Mouse (Mus musculus): ENCODE data around the gene Dennd1b. TPM values are rescaled to one million over a fixed set of nuclear protein-coding genes. Genes with fewer than 3 reads are reported as not detected.

Gene Dennd1b
- polyA plus RNA-seq, 1 experiment from 2014 or later, result 18.3 TPM

DNA sequence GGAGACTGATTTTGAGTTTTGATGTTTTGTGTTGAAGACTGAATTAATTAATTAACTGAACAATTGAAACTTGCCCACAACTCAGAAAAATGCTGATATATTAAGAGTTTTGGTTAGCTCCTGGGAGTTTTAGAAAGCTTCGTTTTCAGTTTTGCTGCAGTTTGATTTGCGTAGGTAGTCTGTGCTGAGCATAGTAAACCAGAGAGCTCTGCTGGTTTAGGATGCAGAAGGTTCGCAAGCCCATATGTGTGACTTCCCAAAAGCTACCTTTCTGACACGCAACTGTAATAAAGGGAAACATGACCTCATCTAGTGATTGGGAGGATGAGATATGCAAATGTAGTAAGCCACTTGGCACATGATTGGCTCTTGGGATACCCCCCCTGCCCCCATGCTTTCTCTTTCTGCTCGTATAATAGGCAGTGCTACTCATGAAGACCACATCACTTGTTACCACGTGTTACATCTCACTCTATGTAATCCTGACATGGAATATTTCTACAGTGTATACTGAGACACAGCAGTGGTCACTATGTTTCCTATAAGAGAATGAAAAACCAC, 23.6 kb upstream of the Dennd1b start:
- Histone ChIP-seq H3K27ac (ENCODE audit: low read depth, low read length) (no peak overlapping the region), H3K27me3 (replicated peaks; ENCODE audit: control insufficient read depth, insufficient read depth, low read length) (no peaks in the 10 kb centered on the region), H3K4me1 (replicated peaks; ENCODE audit: control insufficient read depth, insufficient read depth, low read length) (no peaks in the 10 kb centered on the region), H3K4me3 (ENCODE audit: low read depth, low read length) (no peak overlapping the region), H3K9me3 (ENCODE audit: control insufficient read depth) (no peaks in the 10 kb centered on the region), H3K9ac (ENCODE audit: low read depth, low read length) (no peak overlapping the region), H3K36me3 (ENCODE audit: control insufficient read depth, insufficient read depth) (no peaks in the 10 kb centered on the region), H3K4me2 (replicated peaks; ENCODE audit: low read depth) (no peak overlapping the region)
- no peak for ATAC-seq
- WGBS, result 66% methylated on average over 6 of the region's 6 CpGs
- TF ChIP-seq CTCF (IDR thresholded peaks at IDR 0.05; ENCODE audit: low read depth), result no peak

DNA sequence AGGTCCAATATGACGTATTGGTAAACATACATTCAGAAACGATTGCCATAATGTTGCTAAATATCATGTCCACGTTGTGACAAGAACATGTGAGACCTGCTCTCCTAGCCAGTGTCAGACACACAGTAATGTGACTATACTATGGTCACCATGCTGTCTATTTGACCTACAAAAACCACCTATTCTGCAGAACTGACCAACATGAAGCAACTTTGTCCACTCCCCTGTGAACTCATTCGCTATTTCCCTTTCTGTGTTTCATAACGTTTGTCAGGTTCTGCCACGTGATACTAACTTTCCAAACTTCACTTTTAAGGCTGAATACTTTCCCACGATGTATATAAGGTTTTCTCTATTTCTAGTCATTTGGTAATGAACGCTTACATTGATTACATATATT, 22.8 kb upstream of the Dennd1b start:
- Histone ChIP-seq H3K9ac (ENCODE audit: low read depth, low read length) (no peak overlapping the region), H3K9me3 (ENCODE audit: control insufficient read depth) (no peaks in the 10 kb centered on the region), H3K4me3 (ENCODE audit: low read depth, low read length) (no peak overlapping the region), H3K4me1 (replicated peaks; ENCODE audit: control insufficient read depth, insufficient read depth, low read length) (no peaks in the 10 kb centered on the region), H3K36me3 (ENCODE audit: control insufficient read depth, insufficient read depth) (no peaks in the 10 kb centered on the region), H3K27ac (ENCODE audit: low read depth, low read length) (no peak overlapping the region), H3K27me3 (replicated peaks; ENCODE audit: control insufficient read depth, insufficient read depth, low read length) (no peaks in the 10 kb centered on the region), H3K4me2 (replicated peaks; ENCODE audit: low read depth) (no peak overlapping the region)
- no peak for ATAC-seq
- 87% methylated on average over 8 of the region's 8 CpGs for WGBS
- TF ChIP-seq CTCF (IDR thresholded peaks at IDR 0.05; ENCODE audit: low read depth), result no peak

DNA sequence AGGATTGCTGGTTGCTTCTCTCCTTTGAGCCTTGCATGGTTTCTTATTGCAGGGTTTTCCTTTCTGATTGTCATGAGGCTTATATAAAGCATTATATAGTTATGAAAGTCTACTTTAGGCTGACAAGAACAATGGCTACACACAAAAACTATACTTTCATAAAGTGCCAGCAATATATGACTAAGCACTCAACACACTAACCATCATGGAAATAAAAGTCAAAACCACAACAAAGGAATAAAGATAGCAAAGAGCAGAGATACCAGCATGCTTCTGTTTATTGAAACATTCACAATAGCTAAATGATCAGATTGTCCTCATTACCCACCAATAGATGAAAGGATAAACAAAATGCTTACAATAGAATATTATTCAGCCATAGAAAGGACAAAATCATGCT, 11.1 kb upstream of the Dennd1b start:
- Histone ChIP-seq H3K27ac (ENCODE audit: low read depth, low read length) (no peak overlapping the region), H3K36me3 (ENCODE audit: control insufficient read depth, insufficient read depth) (no peaks in the 10 kb centered on the region), H3K27me3 (replicated peaks; ENCODE audit: control insufficient read depth, insufficient read depth, low read length) (no peaks in the 10 kb centered on the region), H3K4me3 (ENCODE audit: low read depth, low read length) (no peak overlapping the region), H3K4me2 (replicated peaks; ENCODE audit: low read depth) (no peak overlapping the region), H3K4me1 (replicated peaks; ENCODE audit: control insufficient read depth, insufficient read depth, low read length) (no peaks in the 10 kb centered on the region), H3K9me3 (ENCODE audit: control insufficient read depth) (no peaks in the 10 kb centered on the region), H3K9ac (ENCODE audit: low read depth, low read length) (no peak overlapping the region)
- no peak for ATAC-seq
- TF ChIP-seq CTCF (IDR thresholded peaks at IDR 0.05; ENCODE audit: low read depth), result no peak

GRCm38 (mm10) chr1:138954978-138955377, 8.3 kb upstream of the Dennd1b start:
- ATAC-seq, result no peak
- TF ChIP-seq CTCF (IDR thresholded peaks at IDR 0.05; ENCODE audit: low read depth), result no peak
- Histone ChIP-seq H3K4me1 (replicated peaks; ENCODE audit: control insufficient read depth, insufficient read depth, low read length) (no peaks in the 10 kb centered on the region), H3K4me2 (replicated peaks; ENCODE audit: low read depth) (no peak overlapping the region), H3K36me3 (ENCODE audit: control insufficient read depth, insufficient read depth) (no peaks in the 10 kb centered on the region), H3K9ac (ENCODE audit: low read depth, low read length) (no peak overlapping the region), H3K27me3 (replicated peaks; ENCODE audit: control insufficient read depth, insufficient read depth, low read length) (no peaks in the 10 kb centered on the region), H3K4me3 (ENCODE audit: low read depth, low read length) (no peak overlapping the region), H3K9me3 (ENCODE audit: control insufficient read depth) (no peaks in the 10 kb centered on the region), H3K27ac (ENCODE audit: low read depth, low read length) (no peak overlapping the region)
- 86% methylated on average over 5 of the region's 5 CpGs for WGBS

DNA sequence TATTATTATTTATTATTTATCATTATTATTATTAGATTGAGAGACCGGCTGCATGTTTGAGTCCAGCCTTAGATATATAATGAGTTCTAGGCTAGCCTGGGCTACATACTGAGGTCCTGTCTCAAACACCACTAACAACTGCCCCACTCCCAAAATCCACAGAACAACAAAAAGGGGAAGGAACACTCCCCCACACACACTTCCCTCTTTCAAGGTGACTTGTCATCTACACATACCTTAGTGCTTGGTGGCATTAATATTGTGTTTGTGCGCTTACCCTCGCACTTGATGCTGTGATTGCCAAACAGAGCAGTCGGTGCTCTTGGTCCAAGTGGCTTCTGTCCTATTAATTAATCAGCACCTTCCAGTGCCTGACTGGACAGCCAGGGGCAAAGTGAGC, 7.8 kb upstream of the Dennd1b start:
- WGBS, result 85% methylated on average over 4 of the region's 4 CpGs
- Histone ChIP-seq H3K9me3 (ENCODE audit: control insufficient read depth) (no peaks in the 10 kb centered on the region), H3K4me1 (replicated peaks; ENCODE audit: control insufficient read depth, insufficient read depth, low read length) (no peaks in the 10 kb centered on the region), H3K9ac (ENCODE audit: low read depth, low read length) (no peak overlapping the region), H3K4me3 (ENCODE audit: low read depth, low read length) (no peak overlapping the region), H3K27ac (ENCODE audit: low read depth, low read length) (no peak overlapping the region), H3K36me3 (ENCODE audit: control insufficient read depth, insufficient read depth) (no peaks in the 10 kb centered on the region), H3K27me3 (replicated peaks; ENCODE audit: control insufficient read depth, insufficient read depth, low read length) (no peaks in the 10 kb centered on the region), H3K4me2 (replicated peaks; ENCODE audit: low read depth) (no peak overlapping the region)
- no peak for TF ChIP-seq CTCF (IDR thresholded peaks at IDR 0.05; ENCODE audit: low read depth)
- ATAC-seq, result no peak

GRCm38 (mm10) chr1:138956511-138956910, 6.7 kb upstream of the Dennd1b start:
- H3K9ac ChIP-seq (ENCODE audit: low read depth, low read length), result no peak overlapping the region
- H3K9me3 ChIP-seq (ENCODE audit: control insufficient read depth), result no peaks in the 10 kb centered on the region
- no peak overlapping the region for H3K4me3 ChIP-seq (ENCODE audit: low read depth, low read length)
- no peak overlapping the region for H3K27ac ChIP-seq (ENCODE audit: low read depth, low read length)
- ATAC-seq, result no peak
- TF ChIP-seq CTCF (IDR thresholded peaks at IDR 0.05; ENCODE audit: low read depth), result no peak
- H3K36me3 ChIP-seq (ENCODE audit: control insufficient read depth, insufficient read depth), result no peaks in the 10 kb centered on the region
- H3K27me3 ChIP-seq (replicated peaks; ENCODE audit: control insufficient read depth, insufficient read depth, low read length), result no peaks in the 10 kb centered on the region
- H3K4me1 ChIP-seq (replicated peaks; ENCODE audit: control insufficient read depth, insufficient read depth, low read length), result no peaks in the 10 kb centered on the region
- H3K4me2 ChIP-seq (replicated peaks; ENCODE audit: low read depth), result no peak overlapping the region

- Histone ChIP-seq H3K9me3 (ENCODE audit: control insufficient read depth) (no peaks in the 10 kb centered on the region), H3K9ac (ENCODE audit: low read depth, low read length) (no peak overlapping the region), H3K27ac (ENCODE audit: low read depth, low read length) (no peak overlapping the region), H3K27me3 (replicated peaks; ENCODE audit: control insufficient read depth, insufficient read depth, low read length) (no peaks in the 10 kb centered on the region), H3K4me3 (ENCODE audit: low read depth, low read length) (no peak overlapping the region), H3K4me1 (replicated peaks; ENCODE audit: control insufficient read depth, insufficient read depth, low read length) (no peaks in the 10 kb centered on the region), H3K4me2 (replicated peaks; ENCODE audit: low read depth) (no peak overlapping the region), H3K36me3 (ENCODE audit: control insufficient read depth, insufficient read depth) (no peaks in the 10 kb centered on the region)
- TF ChIP-seq CTCF (IDR thresholded peaks at IDR 0.05; ENCODE audit: low read depth), result no peak
- ATAC-seq, result no peak
- WGBS, result 73% methylated on average over 4 of the region's 4 CpGs
Observed at GRCm38 (mm10) chr1:138957111-138957510, 6.1 kb upstream of the Dennd1b start.
